8 mouse cellular contexts compared by ENCODE assay signal in genomic region chr5:114773211-114773710, GRCm38 (mm10). TPM values are rescaled to one million over a fixed set of nuclear protein-coding genes. Genes with fewer than 3 reads are reported as not detected.
DNase-seq lines count a peak whose midpoint lies in the region; ATAC-seq and TF ChIP-seq lines count a peak whose summit lies in the region.

No protein-coding gene starts in this region.

- peak overlapping the region; percentile 99 for H3K27ac ChIP-seq in hindbrain, embryonic 10.5 days
- H3K27ac ChIP-seq in lung, postnatal 0 days (ENCODE audit: low read length), result peak overlapping the region; percentile 95

- H3K36me3 ChIP-seq in hindbrain, embryonic 10.5 days, result peaks cover 9% of the 10 kb centered on the region; the same call in 1 of the 2 replicates
- H3K36me3 ChIP-seq in lung, postnatal 0 days (ENCODE audit: insufficient read depth, low read length), result no peaks in the 10 kb centered on the region

- H3K9me3 ChIP-seq in hindbrain, embryonic 10.5 days, result no peaks in the 10 kb centered on the region
- H3K9me3 ChIP-seq in lung, postnatal 0 days (ENCODE audit: low read length), result no peaks in the 10 kb centered on the region

- TF ChIP-seq EP300 in lung, postnatal 0 days (IDR thresholded peaks at IDR 0.05), result no peak

- H3K4me2 ChIP-seq in lung, postnatal 0 days (replicated peaks; ENCODE audit: low read depth, low read length), result peak overlapping the region; percentile 83

- H3K9ac ChIP-seq in lung, postnatal 0 days (replicated peaks; ENCODE audit: low read depth), result peak overlapping the region; percentile 96

- peaks cover 54% of the 10 kb centered on the region for H3K4me1 ChIP-seq in hindbrain, embryonic 10.5 days (replicated peaks)
- peaks cover 11% of the 10 kb centered on the region; the same call in 1 of the 2 replicates for H3K4me1 ChIP-seq in lung, postnatal 0 days (ENCODE audit: insufficient read depth, low read depth, low read length)

- peak; percentile 69 for ATAC-seq in frontal cortex, adult (ENCODE audit: low TSS enrichment)
- ATAC-seq in lung, postnatal 0 days, result peak; percentile 82

- no peaks in the 10 kb centered on the region for H3K27me3 ChIP-seq in hindbrain, embryonic 10.5 days (ENCODE audit: insufficient read depth, poor library complexity, severe bottlenecking)
- no peaks in the 10 kb centered on the region for H3K27me3 ChIP-seq in lung, postnatal 0 days (replicated peaks; ENCODE audit: insufficient read depth, low read length)

- WGBS in hindbrain, embryonic 10.5 days, result under 1% methylated on average over 52 of the region's 52 CpGs
- 0% methylated on average over 21 of the region's 52 CpGs for WGBS in lung, postnatal 0 days

- TF ChIP-seq CTCF in lung, postnatal 0 days (IDR thresholded peaks at IDR 0.05), result no peak

- peak overlapping the region; percentile 99 for H3K4me3 ChIP-seq in hindbrain, embryonic 10.5 days
- peak overlapping the region; percentile 100 for H3K4me3 ChIP-seq in lung, postnatal 0 days (ENCODE audit: low read depth, low read length)

- DNase-seq in MN1 (ENCODE audit: low spot score), result peak; percentile 93
- peak; percentile 96 for DNase-seq in cerebellum, adult 9-10 months
- peak; percentile 96 for DNase-seq in hindbrain, embryonic 10.5 days (ENCODE audit: low spot score)
- peak; percentile 98 for DNase-seq in layer of hippocampus, adult 9-11 months
- DNase-seq in lung, postnatal 0 days (ENCODE audit: low spot score), result peak; percentile 98
- DNase-seq in ovary, postnatal 14 days (ENCODE audit: low spot score), result peak; percentile 94
- peak; percentile 99 for DNase-seq in thymus, postnatal 14 days

RNA-seq across cellular contexts. Expression of gene Ankrd13a, which starts 1.2 kb away (rescaled TPM):
- polyA plus RNA-seq in hindbrain, embryonic 10.5 days (2016; fragmentation: Nextera tagmentation; extraction: Ambion mirVana), result 59.7 and 74.1 TPM in 2 replicates
- polyA plus RNA-seq in lung, postnatal 0 days (2015; fragmentation: Nextera tagmentation; extraction: Ambion mirVana), result 110 and 115 TPM in 2 replicates

RNA-seq across cellular contexts. Expression of gene Git2, which starts 2.1 kb away (rescaled TPM):
- polyA plus RNA-seq in hindbrain, embryonic 10.5 days (2016; fragmentation: Nextera tagmentation; extraction: Ambion mirVana), result 39.3 and 39.7 TPM in 2 replicates
- polyA plus RNA-seq in lung, postnatal 0 days (2015; fragmentation: Nextera tagmentation; extraction: Ambion mirVana), result 36.5 and 39.1 TPM in 2 replicates

RNA-seq across cellular contexts. Expression of gene 1500011B03Rik, which starts 50.0 kb away (rescaled TPM):
- polyA plus RNA-seq in hindbrain, embryonic 10.5 days (2016; fragmentation: Nextera tagmentation; extraction: Ambion mirVana), result 126 and 159 TPM in 2 replicates
- polyA plus RNA-seq in lung, postnatal 0 days (2015; fragmentation: Nextera tagmentation; extraction: Ambion mirVana), result 72.8 and 97.5 TPM in 2 replicates

Comparison
In these comparisons a context has a peak if more than half of its experiments do, and no peak if none do; other contexts are left out.
1. Peak in every context shown above with its lines: DNase-seq, ATAC-seq, H3K4me3 ChIP-seq and H3K27ac ChIP-seq.